In genomic region chr5:32458408-32459143, GRCm38 (mm10) we compare ENCODE assay signal across 1 mouse cellular context.
TF ChIP-seq lines count a peak whose summit lies in the region.

Ppp1cb (plus strand) TSS chr5:32458843.

TF ChIP-seq in CH12.LX, 34 proteins besides CTCF, POLR2A, EP300 and RAD21 (continued from another document):
- TF ChIP-seq KAT2A (IDR thresholded peaks at IDR 0.05; ENCODE audit: insufficient replicate concordance, low read length) (no peak), MAX (IDR thresholded peaks at IDR 0.05; ENCODE audit: low read length) (no peak; the same call in 1 of the 2 replicates), BHLHE40 (IDR thresholded peaks at IDR 0.05; ENCODE audit: low read depth, low read length) (peak; percentile 0; the same call in 1 of the 2 replicates), ZKSCAN1 (IDR thresholded peaks at IDR 0.05; ENCODE audit: borderline replicate concordance, low read depth, low read length) (no peak), PAX5 (IDR thresholded peaks at IDR 0.05; ENCODE audit: low read length) (no peak), NELFE (IDR thresholded peaks at IDR 0.05; ENCODE audit: low read depth, low read length) (peak; percentile 78), CHD1 (IDR thresholded peaks at IDR 0.05; ENCODE audit: low read depth, low read length) (no peak), ELF1 (IDR thresholded peaks at IDR 0.05; ENCODE audit: low read depth, low read length) (peak; percentile 82), CHD2 (IDR thresholded peaks at IDR 0.05; ENCODE audit: low read length) (no peak; the same call in 1 of the 2 replicates), SMC3 (IDR thresholded peaks at IDR 0.05; ENCODE audit: low read depth, low read length) (no peak), IRF4 (IDR thresholded peaks at IDR 0.05; ENCODE audit: low read depth, low read length) (peak; percentile 51; the same call in 1 of the 2 replicates), MXI1 (IDR thresholded peaks at IDR 0.05; ENCODE audit: low read depth, low read length) (no peak; the same call in 1 of the 2 replicates)
